Mouse (Mus musculus): ENCODE data around the gene Fbxl22.

The Fbxl22 gene

GRCm38 (mm10) chr9:66507684-66508083, 6.7 kb downstream of the Fbxl22 start:
- in situ Hi-C loops (cut with MboI): no loop called here

- in situ Hi-C loops (cut with MboI): no loop called here
Observed at GRCm38 (mm10) chr9:66506424-66506823, 8.0 kb downstream of the Fbxl22 start.

GRCm38 (mm10) chr9:66506011-66506410, 8.4 kb downstream of the Fbxl22 start:
- in situ Hi-C loops (cut with MboI): no loop called here

GRCm38 (mm10) chr9:66505141-66505917, 9.1 kb downstream of the Fbxl22 start:
- in situ Hi-C loops (cut with MboI): no loop called here

GRCm38 (mm10) chr9:66504518-66504917, 9.9 kb downstream of the Fbxl22 start:
- in situ Hi-C loops (cut with MboI): no loop called here

GRCm38 (mm10) chr9:66503879-66504411, 10.4 kb downstream of the Fbxl22 start:
- in situ Hi-C loops (cut with MboI): no loop called here

GRCm38 (mm10) chr9:66501248-66501647, 13.1 kb downstream of the Fbxl22 start:
- in situ Hi-C loops (cut with MboI): no loop called here

- in situ Hi-C loops (cut with MboI): loop anchor here (10.0 kb wide), 1 partner anchor 269 kb away; no protein-coding TSS in a partner anchor
Observed at GRCm38 (mm10) chr9:66493992-66494391, 20.4 kb downstream of the Fbxl22 start.

- in situ Hi-C loops (cut with MboI): loop anchor here (10.0 kb wide), 1 partner anchor 268 kb away; no protein-coding TSS in a partner anchor
Observed at GRCm38 (mm10) chr9:66492361-66492760, 22.0 kb downstream of the Fbxl22 start.

- in situ Hi-C loops (cut with MboI): no loop called here
Observed at GRCm38 (mm10) chr9:66488786-66489185, 25.6 kb downstream of the Fbxl22 start.

- in situ Hi-C loops (cut with MboI): no loop called here
Observed at GRCm38 (mm10) chr9:66483429-66483828, 31.0 kb downstream of the Fbxl22 start.

GRCm38 (mm10) chr9:66477785-66478184, 36.6 kb downstream of the Fbxl22 start:
- in situ Hi-C loops (cut with MboI): no loop called here

- in situ Hi-C loops (cut with MboI): no loop called here
Observed at GRCm38 (mm10) chr9:66465087-66465486, 49.3 kb downstream of the Fbxl22 start.

Measured in mature B cell (primary cell).